Mouse (Mus musculus): ENCODE results near the gene Commd8. TPM values are rescaled to one million over a fixed set of nuclear protein-coding genes. Genes with fewer than 3 reads are reported as not detected.

Gene Commd8
- total RNA-seq (2015) = 124 and 140 TPM in 2 replicates
- total RNA-seq (2017) = 72.1 and 74.5 TPM in 2 replicates

GRCm38 (mm10) chr5:72167594-72168284 is at the start of gene Commd8:
Gene Commd8, minus strand, starts transcription at chr5:72168189.
- peak; percentile 68 for ATAC-seq (replicated peaks; ENCODE audit: poor library complexity)

- ATAC-seq (replicated peaks; ENCODE audit: poor library complexity) = no peak
Observed at GRCm38 (mm10) chr5:72211741-72212140, 43.8 kb upstream of the Commd8 start.

GRCm38 (mm10) chr5:72210812-72211139 is 42.8 kb upstream of the Commd8 start:
- ATAC-seq (replicated peaks; ENCODE audit: poor library complexity) = no peak

GRCm38 (mm10) chr5:72210123-72210811 is 42.3 kb upstream of the Commd8 start:
- no peak for ATAC-seq (replicated peaks; ENCODE audit: poor library complexity)

- peak; percentile 47 for ATAC-seq (replicated peaks; ENCODE audit: poor library complexity)
Observed at GRCm38 (mm10) chr5:72208515-72208914, 40.5 kb upstream of the Commd8 start.

GRCm38 (mm10) chr5:72205271-72205670 is 37.3 kb upstream of the Commd8 start:
- no peak for ATAC-seq (replicated peaks; ENCODE audit: poor library complexity)

- 0 out of 2 replicates have a peak, but pooled peaks have one; percentile 5 for ATAC-seq (replicated peaks; ENCODE audit: poor library complexity)
Observed at GRCm38 (mm10) chr5:72204507-72204906, 36.5 kb upstream of the Commd8 start.

GRCm38 (mm10) chr5:72203734-72204073 is 35.7 kb upstream of the Commd8 start:
- peak; percentile 24 for ATAC-seq (replicated peaks; ENCODE audit: poor library complexity)

- peak; percentile 95 for ATAC-seq (replicated peaks; ENCODE audit: poor library complexity)
Observed at GRCm38 (mm10) chr5:72203028-72203733, 35.2 kb upstream of the Commd8 start.

- ATAC-seq (replicated peaks; ENCODE audit: poor library complexity) = 0 out of 2 replicates have a peak, but pooled peaks have one; percentile 25
Observed at GRCm38 (mm10) chr5:72202016-72202415, 34.0 kb upstream of the Commd8 start.

- ATAC-seq (replicated peaks; ENCODE audit: poor library complexity) = no peak
Observed at GRCm38 (mm10) chr5:72201600-72201999, 33.6 kb upstream of the Commd8 start.

GRCm38 (mm10) chr5:72195442-72195841 is 27.5 kb upstream of the Commd8 start:
- no peak for ATAC-seq (replicated peaks; ENCODE audit: poor library complexity)

GRCm38 (mm10) chr5:72191932-72192331 is 23.9 kb upstream of the Commd8 start:
- ATAC-seq (replicated peaks; ENCODE audit: poor library complexity) = no peak

- ATAC-seq (replicated peaks; ENCODE audit: poor library complexity) = no peak
Observed at GRCm38 (mm10) chr5:72191154-72191553, 23.2 kb upstream of the Commd8 start.

- ATAC-seq (replicated peaks; ENCODE audit: poor library complexity) = peak; percentile 32
Observed at GRCm38 (mm10) chr5:72184437-72185100, 16.6 kb upstream of the Commd8 start.

- ATAC-seq (replicated peaks; ENCODE audit: poor library complexity) = peak; percentile 70
Observed at GRCm38 (mm10) chr5:72183929-72184328, 15.9 kb upstream of the Commd8 start.

GRCm38 (mm10) chr5:72182804-72183203 is 14.8 kb upstream of the Commd8 start:
- ATAC-seq (replicated peaks; ENCODE audit: poor library complexity) = peak; percentile 75

GRCm38 (mm10) chr5:72181194-72181593 is 13.2 kb upstream of the Commd8 start:
- peak; percentile 30 for ATAC-seq (replicated peaks; ENCODE audit: poor library complexity)

GRCm38 (mm10) chr5:72175530-72175929 is 7.5 kb upstream of the Commd8 start:
- no peak for ATAC-seq (replicated peaks; ENCODE audit: poor library complexity)

GRCm38 (mm10) chr5:72175050-72175449 is 7.1 kb upstream of the Commd8 start:
- no peak for ATAC-seq (replicated peaks; ENCODE audit: poor library complexity)

- no peak for ATAC-seq (replicated peaks; ENCODE audit: poor library complexity)
Observed at GRCm38 (mm10) chr5:72173521-72173920, 5.5 kb upstream of the Commd8 start.

All from megakaryocyte progenitor cell, adult 5-6 weeks (primary cell).